Mouse (Mus musculus): ENCODE results near the gene Tbl2.

DNA sequence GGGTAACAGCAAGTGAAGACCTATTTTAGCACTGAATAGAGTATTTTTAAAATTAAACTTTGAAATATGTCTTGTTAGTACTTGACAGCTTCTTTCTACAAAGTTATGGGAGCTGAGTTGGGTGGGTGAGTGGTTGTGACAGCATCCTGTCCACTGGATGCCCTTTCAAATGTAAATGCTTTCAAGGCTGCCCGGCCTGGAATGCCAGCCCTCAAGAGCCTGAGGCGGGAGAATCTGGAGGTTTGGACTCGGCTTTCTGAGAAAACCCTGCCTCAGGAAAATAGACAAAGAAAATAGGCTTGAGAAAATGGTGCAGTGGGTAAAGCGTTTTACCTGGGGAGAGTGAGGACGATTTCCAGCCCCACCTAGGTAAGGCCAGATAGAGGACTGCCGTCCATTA, 32.3 kb downstream of the Tbl2 start:
- TF ChIP-seq POLR2A (IDR thresholded peaks at IDR 0.05; ENCODE audit: borderline replicate concordance, extremely low read depth, low read depth, low read length) (no peak), CTCF (IDR thresholded peaks at IDR 0.05; ENCODE audit: insufficient read depth, low read length) (no peak)
